Mouse (Mus musculus) v-Abl transformed pro-B cells (cell line): ENCODE measurements around the gene Nlgn1.

Source experiments
- in situ Hi-C, 2 experiments: fragments of 400-800 bp; cut with MboI; formaldehyde crosslinking; loops; one replicate each; pipeline ENCODE4 v1.15.1; 2025; ENCODE audit not compliant: unreplicated experiment in 2 of 2

Gene Nlgn1

GRCm38 (mm10) chr3:25869161-25869560 is 463.1 kb downstream of the Nlgn1 start:
- in situ Hi-C loops, result no loop called here

- in situ Hi-C loops, result no loop called here
Observed at GRCm38 (mm10) chr3:25858384-25858783, 473.9 kb downstream of the Nlgn1 start.

- in situ Hi-C loops, result no loop called here
Observed at GRCm38 (mm10) chr3:25844686-25845462, 487.4 kb downstream of the Nlgn1 start.

GRCm38 (mm10) chr3:25830237-25830636 is 502.0 kb downstream of the Nlgn1 start:
- in situ Hi-C loops, result no loop called here

GRCm38 (mm10) chr3:25813368-25813767 is 518.9 kb downstream of the Nlgn1 start:
- in situ Hi-C loops, result no loop called here

GRCm38 (mm10) chr3:25807559-25807958 is 524.7 kb downstream of the Nlgn1 start:
- in situ Hi-C loops, result no loop called here

- in situ Hi-C loops, result no loop called here
Observed at GRCm38 (mm10) chr3:25781651-25782050, 550.6 kb downstream of the Nlgn1 start.

- in situ Hi-C loops, result no loop called here
Observed at GRCm38 (mm10) chr3:25775437-25775836, 556.8 kb downstream of the Nlgn1 start.

- in situ Hi-C loops, result no loop called here
Observed at GRCm38 (mm10) chr3:25773908-25774307, 558.4 kb downstream of the Nlgn1 start.

- in situ Hi-C loops, result no loop called here
Observed at GRCm38 (mm10) chr3:25773467-25773866, 558.8 kb downstream of the Nlgn1 start.

- in situ Hi-C loops, result no loop called here
Observed at GRCm38 (mm10) chr3:25763689-25764088, 568.6 kb downstream of the Nlgn1 start.

GRCm38 (mm10) chr3:25757813-25758212 is 574.4 kb downstream of the Nlgn1 start:
- in situ Hi-C loops, result no loop called here

GRCm38 (mm10) chr3:25724111-25724510 is 608.1 kb downstream of the Nlgn1 start:
- in situ Hi-C loops, result no loop called here

- in situ Hi-C loops, result no loop called here
Observed at GRCm38 (mm10) chr3:25721464-25721863, 610.8 kb downstream of the Nlgn1 start.

GRCm38 (mm10) chr3:25707380-25707779 is 624.9 kb downstream of the Nlgn1 start:
- in situ Hi-C loops, result no loop called here

GRCm38 (mm10) chr3:25697231-25697630 is 635.0 kb downstream of the Nlgn1 start:
- in situ Hi-C loops, result no loop called here

GRCm38 (mm10) chr3:25688789-25689464 is 643.3 kb downstream of the Nlgn1 start:
- in situ Hi-C loops, result no loop called here

- in situ Hi-C loops, result no loop called here
Observed at GRCm38 (mm10) chr3:25683696-25684095, 648.6 kb downstream of the Nlgn1 start.

GRCm38 (mm10) chr3:25679373-25679772 is 652.9 kb downstream of the Nlgn1 start:
- in situ Hi-C loops, result no loop called here

- in situ Hi-C loops, result no loop called here
Observed at GRCm38 (mm10) chr3:25675888-25676287, 656.4 kb downstream of the Nlgn1 start.

- in situ Hi-C loops, result no loop called here
Observed at GRCm38 (mm10) chr3:25675069-25675468, 657.2 kb downstream of the Nlgn1 start.

- in situ Hi-C loops, result no loop called here
Observed at GRCm38 (mm10) chr3:25673408-25673807, 658.9 kb downstream of the Nlgn1 start.
